Mouse (Mus musculus) gastrocnemius, adult 8-10 months (tissue): Measurements from ENCODE around the gene Arcn1. TPM values are rescaled to one million over a fixed set of nuclear protein-coding genes. Genes with fewer than 3 reads are reported as not detected.
A peak's percentile ranks its signal among the peaks of the same experiment; 100 is the strongest.

Experiments used
- DNase-seq, 2 experiments: peaks; one replicate each; pipeline ENCODE4 v3.0.0; 2022; ENCODE audit warnings: low spot score in 2 of 2
- total RNA-seq, 4 experiments: library from RNA; stranded (reverse); gene quantifications; 2 replicates each; pipeline ENCODE4 v1.2.4; 2022

Arcn1 gene
- total RNA-seq, 4 experiments from 2014 or later = 73.3 to 85.5 (median 80.4) TPM

DNA sequence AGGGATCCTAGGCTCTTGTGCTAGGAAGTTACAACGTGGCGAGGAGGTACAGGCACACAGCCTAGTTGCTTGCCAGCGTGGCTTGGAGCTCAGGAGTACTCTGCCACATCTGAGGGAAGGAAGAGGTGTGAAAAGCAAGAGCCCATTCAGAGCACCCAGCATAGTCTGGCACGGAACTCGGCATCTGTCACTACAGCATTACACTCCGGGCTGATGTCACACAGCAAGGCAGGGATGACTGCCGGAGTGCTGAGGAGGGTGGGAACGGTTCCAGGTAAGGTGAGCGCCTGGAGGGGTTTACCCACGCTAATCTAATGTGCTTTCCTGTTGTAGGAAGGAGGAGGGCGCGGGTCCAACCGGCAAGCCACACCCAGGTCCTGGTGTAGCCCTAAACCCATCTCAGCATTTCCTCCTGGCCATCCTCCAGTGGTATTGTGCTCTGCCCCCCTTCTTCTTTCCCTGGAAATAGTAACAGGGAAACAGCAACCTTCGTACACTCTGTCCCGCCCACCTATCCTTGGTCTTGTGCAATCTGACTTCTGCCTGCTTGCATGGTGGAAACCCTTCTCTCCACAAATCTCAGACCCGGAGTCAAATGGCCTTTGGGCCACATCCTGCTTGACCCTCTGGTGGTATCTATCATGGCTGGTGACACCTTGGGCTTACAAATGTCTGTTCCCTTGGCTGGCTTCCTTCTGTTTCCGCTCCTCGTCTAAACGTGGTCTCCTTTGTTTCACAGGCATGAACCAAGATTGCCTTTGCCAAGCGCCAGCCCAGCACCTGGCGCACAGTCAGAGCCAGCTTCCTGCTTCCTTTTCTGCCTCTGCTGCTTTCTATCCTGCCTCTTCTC, 75.7 kb downstream of the Arcn1 start:
- DNase-seq = peak; percentile 52 to 59

Other genes starting within 250 kb of the Arcn1 start
- not detected for gene Cxcr5, start 206.0 kb downstream of the Arcn1 start, total RNA-seq
- 10 to 100 TPM; 71.3 to 85.3 (median 74.4) TPM for gene Ddx6, start 163.0 kb downstream of the Arcn1 start, total RNA-seq
- gene Treh, start 94.6 kb downstream of the Arcn1 start, total RNA-seq = not detected
- 10 to 100 TPM; 20.0 to 33.0 (median 32.5) TPM for gene Phldb1, start 32.6 kb downstream of the Arcn1 start, total RNA-seq
- gene Ift46, start 63 bp upstream of the Arcn1 start, total RNA-seq = 10 to 100 TPM; 18.0 to 33.4 (median 22.4) TPM
- 1 to 10 TPM; 4.3 to 7.7 (median 5.8) TPM for gene Tmem25, start 31.5 kb upstream of the Arcn1 start, total RNA-seq
- under 1 TPM in 2 of 4 experiments, not detected in 2; 0.92 to 0.96 TPM for gene Ttc36, start 35.2 kb upstream of the Arcn1 start, total RNA-seq
- 10 to 100 TPM; 14.0 to 22.4 (median 18.0) TPM for gene Kmt2a, start 113.5 kb upstream of the Arcn1 start, total RNA-seq
- 100 to 1,000 TPM; 642 to 789 (median 713) TPM for gene Atp5l, start 152.9 kb upstream of the Arcn1 start, total RNA-seq
- gene Ube4a, start 197.8 kb upstream of the Arcn1 start, total RNA-seq = 10 to 100 TPM; 37.3 to 48.3 (median 41.4) TPM
- not detected for gene Cd3g, start 212.6 kb upstream of the Arcn1 start, total RNA-seq
- not detected for gene Cd3d, start 213.9 kb upstream of the Arcn1 start, total RNA-seq
- gene Cd3e, start 241.8 kb upstream of the Arcn1 start, total RNA-seq = not detected